Mouse (Mus musculus): ENCODE results near the gene Dennd4a.

Gene Dennd4a

GRCm38 (mm10) chr9:64790673-64791660 lies 20.2 kb upstream of the Dennd4a start:
- DNase-seq: peak; percentile 15

GRCm38 (mm10) chr9:64791676-64792075 lies 19.5 kb upstream of the Dennd4a start:
- no peak for DNase-seq

DNA sequence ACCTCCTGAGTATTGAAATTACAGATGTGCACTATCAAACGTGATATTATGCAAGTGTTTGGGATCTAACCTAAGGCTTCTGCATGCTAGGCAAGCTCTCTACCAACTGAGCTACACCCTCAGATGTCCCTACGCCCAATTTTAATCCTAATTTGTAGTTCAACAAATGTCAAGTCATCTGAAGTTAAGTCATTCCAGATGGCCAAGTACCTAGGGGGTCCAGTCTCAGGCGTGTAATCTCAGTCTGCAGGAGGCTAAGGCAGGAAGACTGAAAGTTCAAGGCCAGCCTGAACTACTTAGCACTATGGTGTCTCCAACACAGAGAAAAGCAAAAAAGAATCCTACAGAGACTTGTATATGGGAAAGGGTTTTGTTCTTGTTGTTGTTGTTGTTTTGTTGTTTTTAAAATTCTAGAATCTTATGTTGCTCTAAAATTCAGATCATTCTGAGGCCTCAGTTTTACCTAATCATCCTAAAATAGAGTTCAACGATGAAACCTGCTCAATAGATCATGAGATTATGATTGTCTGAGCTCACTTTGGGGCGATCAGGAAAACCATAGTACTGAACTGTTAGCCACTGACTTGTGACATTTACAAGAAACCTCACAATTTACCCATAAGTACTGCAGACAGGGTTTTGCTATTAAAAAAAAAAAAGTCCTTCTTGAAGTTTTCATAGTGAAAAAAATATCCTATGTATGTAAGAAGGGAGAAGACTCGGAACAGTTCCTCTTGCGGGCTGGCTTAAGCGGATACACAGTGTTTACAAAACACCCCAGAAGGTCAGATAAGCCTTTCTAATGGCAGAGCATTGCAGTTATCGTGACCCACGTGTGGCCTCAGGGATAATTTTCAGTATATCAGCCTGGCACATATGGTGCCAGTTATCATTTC lies 18.5 kb upstream of the Dennd4a start:
- no peak for DNase-seq

DNA sequence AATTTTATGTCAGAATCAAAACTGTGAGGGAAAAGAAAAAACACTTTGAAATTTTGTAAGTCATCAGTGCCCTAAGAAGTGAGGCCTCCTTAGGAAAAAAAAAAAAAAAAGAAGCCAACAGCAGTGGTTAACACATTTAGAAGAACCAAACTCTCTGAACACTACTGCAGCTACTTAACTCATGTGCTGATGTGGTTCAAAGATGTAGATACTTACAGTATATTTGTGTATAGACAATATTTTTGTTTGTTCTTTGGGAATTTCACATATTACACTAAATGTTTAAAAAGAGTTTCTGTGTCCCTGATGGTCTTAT lies 17.9 kb upstream of the Dennd4a start:
- DNase-seq: no peak

DNA sequence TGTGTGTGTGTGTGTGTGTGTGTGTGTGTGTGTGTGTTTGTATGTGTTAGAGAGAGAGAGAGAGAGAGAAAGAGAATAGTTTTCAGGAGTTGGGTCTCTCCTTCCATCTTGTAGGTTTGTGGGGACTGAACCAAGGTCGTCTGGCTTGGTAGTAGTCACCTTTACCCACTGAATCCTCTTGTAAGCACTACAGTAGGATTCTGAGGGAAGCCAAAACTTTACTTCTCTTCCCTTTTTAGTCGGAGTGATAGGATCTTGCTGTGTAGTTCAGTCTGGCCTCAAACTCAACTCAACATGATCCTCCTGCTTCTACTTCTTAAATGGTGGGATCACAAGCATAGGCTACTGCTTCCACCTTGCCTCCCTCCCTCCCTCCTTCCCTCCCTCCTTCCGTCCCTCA lies 17.3 kb upstream of the Dennd4a start:
- DNase-seq: no peak

GRCm38 (mm10) chr9:64794448-64795420 lies 16.4 kb upstream of the Dennd4a start:
- DNase-seq: peak; percentile 17

GRCm38 (mm10) chr9:64795846-64796615 lies 15.1 kb upstream of the Dennd4a start:
- DNase-seq: no peak

DNA sequence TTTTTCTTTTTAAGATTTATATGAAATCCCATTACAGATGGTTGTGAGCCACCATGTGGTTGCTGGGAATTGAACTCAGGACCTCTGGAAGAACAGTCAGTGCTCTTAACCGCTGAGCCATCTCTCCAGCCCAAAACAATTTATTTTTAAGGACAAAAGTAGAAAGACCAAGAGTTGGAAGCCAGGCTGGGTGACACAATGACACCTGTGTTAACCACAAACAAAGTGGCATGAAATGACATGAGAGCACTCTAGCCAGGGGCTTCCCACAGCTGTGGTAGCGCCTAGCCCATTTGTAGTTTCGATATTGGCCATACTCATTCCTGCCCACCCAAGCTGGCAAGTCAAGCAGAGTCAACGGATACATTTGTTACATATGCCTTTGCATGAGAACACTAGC lies 13.7 kb upstream of the Dennd4a start:
- DNase-seq: no peak

DNA sequence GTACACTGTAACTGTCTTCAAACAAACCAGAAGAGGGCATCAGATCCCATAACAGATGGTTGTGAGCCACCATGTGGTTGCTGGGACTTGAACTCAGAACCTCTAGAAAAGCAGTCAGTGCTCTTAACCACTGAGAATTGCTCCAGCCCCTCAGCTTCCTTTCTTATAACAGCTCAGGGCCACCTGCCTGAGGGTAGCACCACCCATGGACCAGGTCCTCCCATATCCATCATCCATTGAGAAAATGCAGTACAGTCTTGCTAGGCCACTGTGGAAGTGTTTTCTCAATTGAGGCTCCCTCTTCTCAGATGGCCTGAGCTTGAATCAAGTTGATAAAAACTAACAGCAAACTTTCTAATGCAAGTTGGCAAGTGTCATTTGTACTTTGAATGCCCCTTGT lies 13.0 kb upstream of the Dennd4a start:
- DNase-seq: no peak

- no peak for DNase-seq
Observed at GRCm38 (mm10) chr9:64798859-64799258, 12.3 kb upstream of the Dennd4a start.

GRCm38 (mm10) chr9:64799504-64799903 lies 11.6 kb upstream of the Dennd4a start:
- DNase-seq: no peak

- DNase-seq: no peak
Observed at GRCm38 (mm10) chr9:64802561-64802960, 8.6 kb upstream of the Dennd4a start.

DNA sequence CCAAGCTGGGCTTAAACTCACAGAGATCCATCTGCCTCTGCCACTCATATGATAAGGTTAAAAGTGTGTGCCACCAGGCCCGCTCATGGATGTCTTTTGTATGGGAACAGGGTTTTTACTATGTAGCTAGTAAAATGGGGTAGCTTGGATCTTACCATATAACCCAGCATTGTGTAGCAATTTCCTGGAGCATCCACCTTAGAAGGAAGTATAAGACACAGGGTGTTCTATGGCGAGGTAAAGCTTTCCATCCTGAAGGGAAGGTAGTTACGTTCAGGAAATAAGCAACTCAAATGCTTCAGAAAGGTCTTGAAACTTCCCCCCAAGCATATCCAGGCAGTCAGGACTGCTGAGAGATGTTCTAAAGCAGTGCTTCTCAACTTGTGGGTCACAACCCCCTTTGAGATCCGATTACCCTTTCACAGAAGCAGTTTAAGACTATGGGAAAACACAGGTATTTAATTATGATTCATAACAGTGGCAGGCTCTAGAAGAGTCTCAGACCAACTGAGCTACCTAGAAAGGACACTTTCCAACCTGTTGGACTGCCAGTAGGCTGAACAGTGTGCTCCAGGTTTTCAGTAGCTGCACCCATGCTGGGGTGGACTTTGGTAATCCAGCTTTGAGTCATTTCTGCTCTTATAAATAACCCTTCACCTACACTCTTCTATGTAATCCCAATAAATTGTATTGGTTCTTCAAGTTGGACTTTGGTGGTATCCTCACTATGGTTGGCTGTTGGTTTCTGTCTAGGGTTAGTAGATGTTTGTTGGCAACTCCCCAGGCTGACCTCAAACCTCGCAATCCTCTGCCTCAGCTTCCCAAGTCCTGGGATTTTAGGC lies 7.5 kb upstream of the Dennd4a start:
- DNase-seq: no peak

- no peak for DNase-seq
Observed at GRCm38 (mm10) chr9:64805875-64806274, 5.3 kb upstream of the Dennd4a start.

DNA sequence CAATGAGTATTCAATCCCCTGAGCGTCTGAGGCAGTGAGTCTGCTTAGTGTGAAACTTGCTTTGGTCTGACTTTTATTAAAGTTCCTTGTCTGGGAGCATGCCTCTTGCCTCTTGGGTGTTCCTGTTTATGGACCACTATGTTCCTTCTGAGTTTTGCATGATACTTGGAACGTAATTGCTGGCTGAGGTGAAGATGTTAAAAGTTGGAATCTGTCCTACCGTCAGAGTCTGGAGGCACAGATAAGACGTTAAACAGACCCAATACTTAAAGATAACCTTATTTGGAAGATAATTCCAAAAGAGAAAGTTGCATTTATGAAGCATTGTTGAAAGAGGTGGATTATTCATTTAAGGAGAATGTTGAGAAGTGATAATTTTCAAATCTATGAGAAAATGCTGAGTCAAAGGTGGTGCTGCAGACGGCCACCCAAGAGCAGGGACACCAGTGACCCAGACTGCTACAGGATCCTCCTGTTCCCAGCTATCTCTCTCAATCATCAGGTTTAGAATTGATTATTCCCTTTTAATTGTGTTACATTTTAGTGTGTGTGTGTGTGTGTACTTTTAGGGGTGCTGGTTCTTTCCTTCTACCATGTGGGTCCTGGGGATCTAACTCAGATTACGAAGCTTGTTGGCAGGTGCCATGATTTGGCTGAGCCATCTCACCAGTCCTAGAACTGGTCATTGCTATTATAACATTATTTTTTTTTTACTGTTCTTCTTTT lies 4.6 kb upstream of the Dennd4a start:
- DNase-seq: no peak

DNA sequence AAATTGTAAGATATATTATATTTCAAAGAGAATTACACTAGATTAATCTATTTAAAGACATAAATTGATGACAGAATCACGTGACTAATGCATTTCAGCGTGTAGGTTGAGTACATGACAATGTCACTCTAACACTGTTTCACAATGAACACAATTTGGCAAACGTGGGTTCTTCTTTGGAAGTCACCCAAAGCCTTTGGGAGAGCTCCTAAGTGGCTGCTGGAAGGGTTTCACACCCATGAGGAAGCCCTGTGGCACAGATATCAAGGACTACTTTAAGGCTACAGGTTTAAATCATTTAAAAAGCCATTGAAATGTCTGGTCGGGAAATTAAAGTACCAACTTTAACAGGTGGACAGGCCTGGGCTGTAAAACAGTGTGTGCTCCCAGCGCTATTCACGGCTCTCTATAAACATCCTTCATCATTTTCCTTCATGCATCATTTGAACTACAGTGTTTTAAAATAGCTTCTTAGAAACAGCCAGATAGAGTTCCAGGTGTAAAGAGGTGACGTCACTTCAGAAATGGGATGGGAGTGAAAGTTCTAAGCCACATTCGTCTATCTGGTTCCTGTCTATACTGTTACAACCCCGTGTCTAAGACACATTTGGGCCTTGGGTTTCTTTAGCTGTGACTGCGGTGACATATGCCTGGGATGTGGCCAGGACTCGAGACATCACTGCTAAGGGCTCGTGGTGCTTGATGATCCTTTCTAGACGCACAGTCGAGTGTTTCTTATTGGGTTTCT lies 3.9 kb upstream of the Dennd4a start:
- DNase-seq: no peak

- DNase-seq: no peak
Observed at GRCm38 (mm10) chr9:64809851-64810250, 1.3 kb upstream of the Dennd4a start.

- peak; percentile 74 for DNase-seq
Observed at GRCm38 (mm10) chr9:64811538-64812474, 666 bp downstream of the Dennd4a start.
